Mouse (Mus musculus) heart, embryonic 15.5 days (tissue): ENCODE results near the gene Lrch3. TPM values are rescaled to one million over a fixed set of nuclear protein-coding genes. Genes with fewer than 3 reads are reported as not detected.
"Not testable (repeated sequence)": the region's sequence is repeated elsewhere in the genome, so short reads cannot be mapped to it uniquely, and the experiment has no call there.

Source experiments
- ATAC-seq: fragments of 200-750 bp; cut with Nextera tagmentation; replicated peaks from 2 replicates; pipeline ENCODE4 v1.8.0; 2017; ENCODE audit warnings: low read depth, moderate TSS enrichment; ENCODE audit not compliant: insufficient number of reproducible peaks, insufficient read depth, low FRiP score
- H3K27ac ChIP-seq: fragments of 300-500 bp; sonication (generic); 2 replicates; pipeline ENCODE4 v1.5.1; 2015; ENCODE audit warnings: mild to moderate bottlenecking, inconsistent platforms
- H3K27me3 ChIP-seq: fragments of 300-500 bp; sonication (generic); 2 replicates; pipeline ENCODE4 v1.6.1; 2015; ENCODE audit warnings: inconsistent platforms
- H3K36me3 ChIP-seq: fragments of 300-500 bp; sonication (generic); 2 replicates; pipeline ENCODE4 v1.6.1; 2015; ENCODE audit warnings: mild to moderate bottlenecking, inconsistent platforms
- H3K4me1 ChIP-seq: fragments of 300-500 bp; sonication (generic); replicated peaks from 2 replicates; pipeline ENCODE4 v1.6.1; 2015; ENCODE audit warnings: inconsistent platforms
- H3K4me2 ChIP-seq: fragments of 300-500 bp; sonication (generic); 2 replicates; pipeline ENCODE4 v1.6.1; 2015; ENCODE audit warnings: inconsistent platforms, mild to moderate bottlenecking, moderate library complexity
- H3K4me3 ChIP-seq: fragments of 300-500 bp; sonication (generic); 2 replicates; pipeline ENCODE4 v1.5.1; 2015; ENCODE audit warnings: mild to moderate bottlenecking, inconsistent platforms
- H3K9ac ChIP-seq: fragments of 300-500 bp; sonication (generic); 2 replicates; pipeline ENCODE4 v1.6.1; 2015; ENCODE audit warnings: mild to moderate bottlenecking, inconsistent platforms
- H3K9me3 ChIP-seq: fragments of 300-500 bp; sonication (generic); replicated peaks from 2 replicates; pipeline ENCODE4 v1.6.1; 2016; ENCODE audit warnings: inconsistent platforms
- WGBS: fragments of 180-500 bp; shearing (Covaris S2); methylation state at CpG from one replicate; pipeline ENCODE4 v1.1.7; 2015; ENCODE audit warnings: mixed read lengths; 5-methylcytosine and 5-hydroxymethylcytosine counted together
- polyA plus RNA-seq: library from polyadenylated mRNA; unstranded; fragments of >200 nt; fragmentation: Nextera tagmentation; extraction: Ambion mirVana; gene quantifications from 2 replicates; pipeline ENCODE4 v1.2.1, GENCODE M21; 2015

Gene Lrch3
- polyA plus RNA-seq, 1 experiment from 2014 or later, result 15.0 TPM

GRCm38 (mm10) chr16:33055655-33056054, 141.8 kb downstream of the Lrch3 start:
- H3K4me2 ChIP-seq, result peak overlapping the region; percentile 65
- H3K9ac ChIP-seq, result peak overlapping the region; percentile 90
- no peak overlapping the region for H3K27ac ChIP-seq
- WGBS, result 23% methylated on average over 10 of the region's 10 CpGs
- no peaks in the 10 kb centered on the region for H3K27me3 ChIP-seq
- 0 out of 2 replicates have a peak, but pooled peaks have one; percentile 23 for ATAC-seq
- peaks cover 28% of the 10 kb centered on the region for H3K36me3 ChIP-seq
- H3K4me1 ChIP-seq, result peaks cover 20% of the 10 kb centered on the region
- H3K9me3 ChIP-seq, result no peaks in the 10 kb centered on the region
- peak overlapping the region; percentile 76 for H3K4me3 ChIP-seq

DNA sequence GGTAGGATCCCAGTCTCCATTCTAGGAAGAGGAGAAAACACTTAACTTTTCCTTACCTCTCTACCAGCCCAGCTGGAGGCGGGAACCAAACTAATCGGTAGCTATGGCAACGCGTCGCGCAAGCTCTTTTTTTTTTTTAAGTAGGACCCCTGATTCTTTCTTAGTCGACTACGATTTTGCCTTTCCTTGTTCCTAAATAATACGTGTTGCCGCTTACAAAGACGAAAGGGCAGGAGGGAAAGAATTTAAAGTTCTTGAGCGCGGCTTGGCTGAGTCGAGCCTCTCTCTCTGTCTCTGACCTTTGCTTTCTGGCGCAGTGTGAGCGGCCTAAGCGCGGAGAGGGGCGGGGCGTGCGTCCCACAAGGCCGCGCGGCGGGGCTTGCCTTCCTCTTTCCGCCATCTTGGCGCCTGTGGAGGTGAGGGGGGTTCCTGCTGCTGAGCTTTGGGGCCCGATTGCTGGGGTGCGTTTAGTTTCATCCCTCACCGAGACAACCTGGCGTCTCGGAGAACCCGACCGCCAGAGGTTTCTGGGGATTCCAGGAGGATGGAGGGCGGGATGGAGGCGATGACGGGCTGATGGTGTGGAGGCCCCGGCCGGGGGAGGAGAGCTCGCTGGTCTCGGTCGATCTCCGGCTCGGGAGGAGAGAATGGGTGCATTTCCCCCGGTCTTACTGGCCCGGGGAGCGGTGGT, 142.3 kb downstream of the Lrch3 start, which contains the start of the genes Iqcg and Rpl35a:
Gene Iqcg, minus strand, starts transcription at position 124 of the 691 bp plus-strand sequence.
Gene Rpl35a, plus strand, starts transcription at position 359 of the 691 bp plus-strand sequence.
- Histone ChIP-seq H3K4me1 (peaks cover 20% of the 10 kb centered on the region), H3K9me3 (no peaks in the 10 kb centered on the region), H3K36me3 (peaks cover 31% of the 10 kb centered on the region), H3K27me3 (no peaks in the 10 kb centered on the region), H3K4me3 (peak within 1 kb of the TSS; percentile 76), H3K9ac (peak within 1 kb of the TSS; percentile 90), H3K4me2 (peak within 1 kb of the TSS; percentile 65), H3K27ac (peak within 1 kb of the TSS; percentile 85)
- WGBS, result under 1% methylated on average over 47 of the region's 47 CpGs
- ATAC-seq, result peak; percentile 90

- Histone ChIP-seq H3K27ac (peak overlapping the region; percentile 85), H3K27me3 (no peaks in the 10 kb centered on the region), H3K4me1 (peaks cover 24% of the 10 kb centered on the region), H3K9me3 (no peaks in the 10 kb centered on the region), H3K9ac (peak overlapping the region; percentile 90), H3K4me3 (peak overlapping the region; percentile 76), H3K4me2 (peak overlapping the region; percentile 65), H3K36me3 (peaks cover 31% of the 10 kb centered on the region)
- WGBS, result under 1% methylated on average over 24 of the region's 24 CpGs
- no peak for ATAC-seq
Measured at GRCm38 (mm10) chr16:33056786-33057185, 142.9 kb downstream of the Lrch3 start.

GRCm38 (mm10) chr16:33058033-33058432, 144.1 kb downstream of the Lrch3 start:
- peak overlapping the region; percentile 13; the same call in 1 of the 2 replicates for H3K4me3 ChIP-seq
- H3K9me3 ChIP-seq, result no peaks in the 10 kb centered on the region
- peaks cover 31% of the 10 kb centered on the region for H3K36me3 ChIP-seq
- H3K4me1 ChIP-seq, result peaks cover 27% of the 10 kb centered on the region
- 90% methylated on average over 16 of the region's 16 CpGs for WGBS
- H3K9ac ChIP-seq, result peak overlapping the region; percentile 35
- H3K27me3 ChIP-seq, result no peaks in the 10 kb centered on the region
- no peak for ATAC-seq
- H3K27ac ChIP-seq, result no peak overlapping the region
- peak overlapping the region; percentile 65 for H3K4me2 ChIP-seq

GRCm38 (mm10) chr16:33058656-33059055, 144.8 kb downstream of the Lrch3 start:
- Histone ChIP-seq H3K4me1 (peaks cover 33% of the 10 kb centered on the region), H3K36me3 (peaks cover 31% of the 10 kb centered on the region)
- not testable (repeated sequence) for H3K27ac ChIP-seq, ATAC-seq, H3K4me3 ChIP-seq, H3K27me3 ChIP-seq, H3K9ac ChIP-seq, H3K9me3 ChIP-seq, H3K4me2 ChIP-seq
- WGBS, result 89% methylated on average over 9 of the region's 9 CpGs

- H3K27me3 ChIP-seq, result no peaks in the 10 kb centered on the region
- no peak overlapping the region for H3K4me2 ChIP-seq
- no peak for ATAC-seq
- no peaks in the 10 kb centered on the region for H3K9me3 ChIP-seq
- H3K4me3 ChIP-seq, result no peak overlapping the region
- 88% methylated on average over 1 of the region's 1 CpGs for WGBS
- H3K4me1 ChIP-seq, result peaks cover 36% of the 10 kb centered on the region
- no peak overlapping the region for H3K9ac ChIP-seq
- H3K27ac ChIP-seq, result no peak overlapping the region
- H3K36me3 ChIP-seq, result peaks cover 31% of the 10 kb centered on the region
Measured at GRCm38 (mm10) chr16:33059471-33059870, 145.6 kb downstream of the Lrch3 start.

DNA sequence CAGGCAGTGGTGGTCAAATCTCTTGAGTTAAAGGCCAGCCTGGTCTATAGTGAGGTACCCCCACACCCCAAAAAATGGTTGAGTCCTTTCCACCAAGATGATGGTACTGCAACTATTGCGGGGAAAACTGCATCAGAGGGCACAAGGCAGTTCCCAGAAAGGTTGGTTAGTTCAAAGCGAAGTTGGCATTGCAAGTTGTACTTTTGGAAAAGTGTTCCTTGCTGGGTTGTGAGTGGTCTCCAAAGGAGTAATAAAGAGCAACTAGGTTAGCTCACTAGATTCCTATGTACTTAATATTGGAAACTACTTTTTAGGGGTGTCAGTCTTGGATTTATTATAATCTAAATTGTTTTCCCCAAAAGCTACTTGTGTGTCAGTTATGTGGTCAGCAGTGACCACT, 147.0 kb downstream of the Lrch3 start:
- Histone ChIP-seq H3K4me2 (no peak overlapping the region), H3K4me3 (no peak overlapping the region), H3K9me3 (no peaks in the 10 kb centered on the region), H3K27ac (no peak overlapping the region), H3K27me3 (no peaks in the 10 kb centered on the region), H3K9ac (no peak overlapping the region), H3K4me1 (peaks cover 33% of the 10 kb centered on the region), H3K36me3 (peaks cover 31% of the 10 kb centered on the region)
- 82% methylated on average over 2 of the region's 2 CpGs for WGBS
- no peak for ATAC-seq

GRCm38 (mm10) chr16:33061400-33061799, 147.5 kb downstream of the Lrch3 start:
- peak overlapping the region; percentile 90 for H3K27ac ChIP-seq
- H3K27me3 ChIP-seq, result no peaks in the 10 kb centered on the region
- H3K36me3 ChIP-seq, result peaks cover 31% of the 10 kb centered on the region
- peak overlapping the region; percentile 78 for H3K4me3 ChIP-seq
- H3K4me2 ChIP-seq, result peak overlapping the region; percentile 89
- H3K9ac ChIP-seq, result peak overlapping the region; percentile 52; the same call in 1 of the 2 replicates
- ATAC-seq, result no peak
- H3K4me1 ChIP-seq, result peaks cover 33% of the 10 kb centered on the region
- no peaks in the 10 kb centered on the region for H3K9me3 ChIP-seq
- WGBS, result 47% methylated on average over 11 of the region's 11 CpGs

- peak within 1 kb of the TSS; percentile 90 for H3K27ac ChIP-seq
- H3K4me3 ChIP-seq, result peak within 1 kb of the TSS; percentile 78
- no peaks in the 10 kb centered on the region for H3K9me3 ChIP-seq
- no peaks in the 10 kb centered on the region for H3K27me3 ChIP-seq
- H3K9ac ChIP-seq, result peak within 1 kb of the TSS; percentile 67
- H3K4me2 ChIP-seq, result peak within 1 kb of the TSS; percentile 89
- H3K36me3 ChIP-seq, result peaks cover 31% of the 10 kb centered on the region
- H3K4me1 ChIP-seq, result peaks cover 33% of the 10 kb centered on the region
- peak; percentile 96 for ATAC-seq
- WGBS, result under 1% methylated on average over 64 of the region's 64 CpGs
Measured at GRCm38 (mm10) chr16:33062024-33062681, 148.3 kb downstream of the Lrch3 start, which contains the start of gene Lmln. Gene Lmln (plus strand): TSS chr16:33062521.

DNA sequence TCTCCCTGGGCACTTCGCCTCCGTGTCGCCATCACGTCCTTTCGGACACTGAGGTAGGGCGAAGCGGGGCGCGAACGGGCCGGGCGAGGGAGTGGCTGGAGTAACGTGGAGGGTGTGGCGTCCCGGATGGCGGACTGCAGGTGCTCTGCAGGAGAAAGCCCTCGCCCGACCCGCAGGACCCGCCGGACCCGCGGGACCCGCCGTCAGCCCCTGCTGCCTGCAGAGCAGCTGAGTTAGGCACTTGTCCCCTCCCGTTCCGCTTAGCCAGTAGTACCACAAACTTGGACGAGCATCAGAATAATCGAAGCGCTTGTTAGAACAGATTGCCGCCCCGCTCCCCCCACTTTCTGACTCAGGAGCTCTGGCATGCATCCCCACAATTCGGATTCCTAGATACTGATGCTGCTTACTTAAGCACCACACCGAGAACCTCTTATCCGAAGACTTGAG, 148.8 kb downstream of the Lrch3 start:
- ATAC-seq, result peak; percentile 59
- H3K4me1 ChIP-seq, result peaks cover 31% of the 10 kb centered on the region
- peak overlapping the region; percentile 78 for H3K4me3 ChIP-seq
- peak overlapping the region; percentile 90 for H3K27ac ChIP-seq
- H3K9me3 ChIP-seq, result no peaks in the 10 kb centered on the region
- H3K9ac ChIP-seq, result peak overlapping the region; percentile 67
- H3K36me3 ChIP-seq, result peaks cover 31% of the 10 kb centered on the region
- H3K27me3 ChIP-seq, result no peaks in the 10 kb centered on the region
- WGBS, result under 1% methylated on average over 35 of the region's 35 CpGs
- H3K4me2 ChIP-seq, result peak overlapping the region; percentile 89

DNA sequence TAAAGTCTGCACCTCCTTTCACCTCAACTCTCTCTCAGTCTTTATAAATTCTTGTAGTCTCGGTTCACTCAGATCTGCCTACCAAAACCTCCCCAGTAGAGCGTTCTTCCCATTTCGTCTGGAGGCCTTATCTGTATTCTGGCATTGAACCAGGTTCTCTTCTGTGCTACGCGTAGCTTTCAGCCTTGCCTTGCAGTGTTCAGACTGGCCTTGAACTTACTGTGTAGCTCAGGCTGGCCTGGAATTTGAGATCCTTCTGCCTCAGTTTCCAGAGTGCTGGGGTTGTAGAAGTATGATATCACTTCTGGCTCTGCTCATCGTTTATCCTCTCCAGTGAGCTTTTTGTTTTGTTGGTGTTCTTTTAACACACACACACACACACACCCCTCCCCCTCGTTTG, 149.4 kb downstream of the Lrch3 start:
- Histone ChIP-seq H3K4me2 (peak overlapping the region; percentile 89), H3K9me3 (no peaks in the 10 kb centered on the region), H3K9ac (peak overlapping the region; percentile 67; the same call in 1 of the 2 replicates), H3K27ac (peak overlapping the region; percentile 90), H3K4me3 (peak overlapping the region; percentile 78), H3K4me1 (peaks cover 25% of the 10 kb centered on the region), H3K36me3 (peaks cover 26% of the 10 kb centered on the region), H3K27me3 (no peaks in the 10 kb centered on the region)
- 13% methylated on average over 7 of the region's 7 CpGs for WGBS
- ATAC-seq, result no peak
